Comparison of ENCODE assay signal across 12 mouse cellular contexts in the genomic region with DNA sequence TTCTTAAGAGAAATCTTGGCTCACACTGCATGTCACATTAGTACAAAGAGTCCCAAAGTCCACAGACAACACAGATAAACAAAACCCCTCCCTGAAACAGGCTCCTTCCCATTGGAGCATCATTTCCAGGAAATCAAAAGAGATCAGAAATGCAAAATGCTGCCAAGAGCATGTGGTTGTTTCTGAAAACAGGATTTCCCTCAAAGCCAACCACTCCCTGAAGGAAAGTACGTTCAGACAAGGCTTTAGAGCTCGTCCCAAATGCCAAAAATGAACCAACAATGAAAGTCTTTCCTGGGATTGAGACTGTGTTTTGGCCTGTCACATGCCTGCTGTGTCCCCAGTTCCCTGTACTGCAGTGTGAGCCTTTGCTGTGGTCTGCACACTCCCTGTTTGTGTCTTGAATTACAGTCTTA. TPM values are rescaled to one million over a fixed set of nuclear protein-coding genes. Genes with fewer than 3 reads are reported as not detected.
DNase-seq lines count a peak whose midpoint lies in the region; ATAC-seq and TF ChIP-seq lines count a peak whose summit lies in the region.
"Had no signal": no experiment of that assay in that cellular context is flagged by ENCODE, and none has a peak within 500 bp of the region (broad histone marks: within the 10 kb centered on the region; RNA-seq: fewer than 3 reads in every experiment).

No protein-coding gene starts in this region.

- H3K27me3 ChIP-seq in heart, adult 2 months (ENCODE audit: control insufficient read depth, insufficient read depth, low read length): no peaks in the 10 kb centered on the region
- H3K27me3 ChIP-seq in heart, embryonic 10.5 days (ENCODE audit: insufficient read depth, poor library complexity, severe bottlenecking): no peaks in the 10 kb centered on the region
- H3K27me3 ChIP-seq in embryonic facial prominence, embryonic 15.5 days: no peaks in the 10 kb centered on the region
- H3K27me3 ChIP-seq in lung, embryonic 16.5 days (ENCODE audit: control insufficient read depth, insufficient read depth, low read depth, low read length): no peaks in the 10 kb centered on the region

- H3K9ac ChIP-seq in heart, adult 2 months (ENCODE audit: low read depth, low read length): no peak overlapping the region
- no peak overlapping the region for H3K9ac ChIP-seq in embryonic facial prominence, embryonic 15.5 days
- H3K9ac ChIP-seq in lung, embryonic 16.5 days (ENCODE audit: low read length): no peak overlapping the region
- H3K9ac ChIP-seq: liver, embryonic 14.5 days had no signal

- no peak overlapping the region for H3K4me2 ChIP-seq in embryonic facial prominence, embryonic 15.5 days (replicated peaks)
- no peak overlapping the region for H3K4me2 ChIP-seq in lung, embryonic 16.5 days (ENCODE audit: low read depth, low read length)

- no peaks in the 10 kb centered on the region for H3K79me2 ChIP-seq in heart, adult 2 months (replicated peaks; ENCODE audit: control insufficient read depth, insufficient read depth, low read length)

- intact Hi-C loops in heart, adult 2 months (cut with DNase I): loop anchor here (1.0 kb wide), 1 partner anchor 29 kb away; no protein-coding TSS in a partner anchor
- intact Hi-C loops in heart, postnatal 14 days (cut with DNase I): no loop called here

- no peaks in the 10 kb centered on the region for H3K9me3 ChIP-seq in heart, embryonic 10.5 days
- H3K9me3 ChIP-seq in embryonic facial prominence, embryonic 15.5 days (replicated peaks): no peaks in the 10 kb centered on the region
- no peaks in the 10 kb centered on the region for H3K9me3 ChIP-seq in lung, embryonic 16.5 days (ENCODE audit: control insufficient read depth, low read length)

- peak; percentile 92 for TF ChIP-seq EP300 in heart, adult 2 months (IDR thresholded peaks at IDR 0.05; ENCODE audit: insufficient read depth, low read depth, low read length)

- H3K4me1 ChIP-seq in heart, adult 2 months (ENCODE audit: control insufficient read depth, insufficient read depth, low read length): peaks cover 20% of the 10 kb centered on the region
- no peaks in the 10 kb centered on the region for H3K4me1 ChIP-seq in heart, embryonic 10.5 days
- peaks cover 12% of the 10 kb centered on the region; the same call in 1 of the 2 replicates for H3K4me1 ChIP-seq in embryonic facial prominence, embryonic 15.5 days
- H3K4me1 ChIP-seq in lung, embryonic 16.5 days (replicated peaks; ENCODE audit: control insufficient read depth, insufficient read depth, low read length): peaks cover 12% of the 10 kb centered on the region

- no peak overlapping the region for H3K4me3 ChIP-seq in heart, adult 2 months
- H3K4me3 ChIP-seq in heart, embryonic 10.5 days: no peak overlapping the region
- no peak overlapping the region for H3K4me3 ChIP-seq in embryonic facial prominence, embryonic 15.5 days (replicated peaks)
- no peak overlapping the region for H3K4me3 ChIP-seq in lung, embryonic 16.5 days (ENCODE audit: low read length)

- peak; percentile 80 for TF ChIP-seq POLR2A in heart, adult 2 months (IDR thresholded peaks at IDR 0.05; ENCODE audit: insufficient read depth, low read depth, low read length)

- peak overlapping the region; percentile 89 for H3K27ac ChIP-seq in heart, adult 2 months
- H3K27ac ChIP-seq in heart, embryonic 10.5 days: no peak overlapping the region
- H3K27ac ChIP-seq in embryonic facial prominence, embryonic 15.5 days (replicated peaks): peak overlapping the region; percentile 48; the same call in 1 of the 2 replicates
- H3K27ac ChIP-seq in lung, embryonic 16.5 days (ENCODE audit: low read length): peak overlapping the region; percentile 71
- H3K27ac ChIP-seq: liver, embryonic 14.5 days had no signal

- DNase-seq in heart, adult 2 months: peak in 1 of 2 experiments; percentile 71
- no peak for DNase-seq in heart, embryonic 10.5 days (ENCODE audit: low spot score)
- peak; percentile 28 to 53 for DNase-seq in heart, postnatal 14 days
- no peak for DNase-seq in thymus, postnatal 25 days
- no peak for DNase-seq in MN1 (ENCODE audit: low spot score)
- no peak for DNase-seq in urinary bladder, adult 2 months (ENCODE audit: low spot score)
- DNase-seq: cerebellum, adult 11 months; layer of hippocampus, adult 9-11 months; retina, postnatal 1 day had no signal

- no peak for ATAC-seq in embryonic facial prominence, embryonic 15.5 days (ENCODE audit: insufficient number of reproducible peaks, low FRiP score, low TSS enrichment, low read depth)
- peak; percentile 81 for ATAC-seq in lung, embryonic 16.5 days (ENCODE audit: low read depth)

- 29% methylated on average over 2 of the region's 2 CpGs for WGBS in heart, adult 2 months
- WGBS in heart, embryonic 10.5 days: 64% methylated on average over 2 of the region's 2 CpGs
- WGBS in embryonic facial prominence, embryonic 15.5 days: 29% methylated on average over 2 of the region's 2 CpGs
- 25% methylated on average over 2 of the region's 2 CpGs for WGBS in lung, embryonic 16.5 days

- H3K36me3 ChIP-seq in heart, adult 2 months (ENCODE audit: control insufficient read depth, insufficient read depth, low read length): peaks cover 16% of the 10 kb centered on the region
- no peaks in the 10 kb centered on the region for H3K36me3 ChIP-seq in heart, embryonic 10.5 days
- no peaks in the 10 kb centered on the region for H3K36me3 ChIP-seq in embryonic facial prominence, embryonic 15.5 days
- H3K36me3 ChIP-seq in lung, embryonic 16.5 days (ENCODE audit: control insufficient read depth, insufficient read depth, low read length): no peaks in the 10 kb centered on the region

- no peak for TF ChIP-seq CTCF in heart, adult 2 months (IDR thresholded peaks at IDR 0.05)

RNA-seq across cellular contexts. Expression of gene Xdh, which starts 12.6 kb away (rescaled TPM):
- 100 to 1,000 TPM; 134 to 187 TPM for total RNA-seq in heart, adult 2 months (2021)
- polyA plus RNA-seq in heart, adult 2 months (2012; rRNA removed): 51.7 and 59.3 TPM in 2 replicates
- polyA plus RNA-seq in heart, embryonic 10.5 days (2016; fragmentation: Nextera tagmentation; extraction: Ambion mirVana): 0.05 and 0.16 TPM in 2 replicates
- polyA plus RNA-seq in embryonic facial prominence, embryonic 15.5 days (2015; fragmentation: Nextera tagmentation; extraction: Ambion mirVana): 2.8 and 3.4 TPM in 2 replicates
- total RNA-seq in heart, postnatal 14 days (2021): 10 to 100 TPM; 40.6 to 66.0 TPM
- 9.5 and 13.9 TPM in 2 replicates for polyA plus RNA-seq in lung, embryonic 16.5 days (2015; fragmentation: Nextera tagmentation; extraction: Ambion mirVana)
- polyA plus RNA-seq in urinary bladder, adult 2 months (2012; rRNA removed): 48.4 and 88.6 TPM in 2 replicates

Comparison
In these comparisons a context has a peak if more than half of its experiments do, and no peak if none do; other contexts are left out.
1. DNase-seq: peak in heart, postnatal 14 days (2 of 2); none in heart, embryonic 10.5 days (single experiment), thymus, postnatal 25 days (single experiment), MN1 (single experiment) and urinary bladder, adult 2 months (single experiment).